Mouse (Mus musculus) small intestine, adult 2 months (tissue): Measurements from ENCODE around the gene Pfas. TPM values are rescaled to one million over a fixed set of nuclear protein-coding genes. Genes with fewer than 3 reads are reported as not detected.
"Not testable (repeated sequence)": the region's sequence is repeated elsewhere in the genome, so short reads cannot be mapped to it uniquely, and the experiment has no call there.

Experiments
- H3K27ac ChIP-seq: fragments of 200-500 bp; 2 replicates; pipeline ENCODE4 v1.5.1; 2012; ENCODE audit warnings: low read depth, low read length, control low read depth, inconsistent platforms; ENCODE audit not compliant: insufficient read depth
- H3K27me3 ChIP-seq: fragments of 200-500 bp; 2 replicates; pipeline ENCODE4 v1.6.1; 2012; ENCODE audit warnings: mild to moderate bottlenecking, moderate library complexity, low read length, inconsistent platforms; ENCODE audit not compliant: control insufficient read depth, insufficient read depth
- H3K36me3 ChIP-seq: fragments of 200-500 bp; 2 replicates; pipeline ENCODE4 v1.6.1; 2012; ENCODE audit warnings: mild to moderate bottlenecking, low read length, control low read depth, inconsistent platforms; ENCODE audit not compliant: control insufficient read depth, insufficient read depth
- H3K4me1 ChIP-seq: fragments of 200-500 bp; 2 replicates; pipeline ENCODE4 v1.6.1; 2012; ENCODE audit warnings: low read length, inconsistent platforms, mixed read lengths; ENCODE audit not compliant: control insufficient read depth, insufficient read depth, insufficient read length
- H3K4me3 ChIP-seq: fragments of 200-500 bp; 2 replicates; pipeline ENCODE4 v1.5.1; 2012; ENCODE audit warnings: low read depth, mild to moderate bottlenecking, control low read depth, inconsistent platforms, low read length, moderate library complexity
- CTCF ChIP-seq: fragments of 200-500 bp; IDR thresholded peaks from 2 replicates; pipeline ENCODE4 v1.5.1; 2012; ENCODE audit warnings: low read depth, mild to moderate bottlenecking, control low read depth, inconsistent platforms, low read length, moderate library complexity, mixed read lengths; ENCODE audit not compliant: insufficient replicate concordance, insufficient read length; ENCODE audit errors: extremely low read depth
- POLR2A ChIP-seq: fragments of 200-500 bp; IDR thresholded peaks from 2 replicates; pipeline ENCODE4 v1.6.1; 2012; ENCODE audit warnings: low read depth, mild to moderate bottlenecking, control low read depth, inconsistent platforms, low read length, moderate library complexity
- WGBS: fragments of 180-500 bp; shearing (Covaris S2); methylation state at CpG from one replicate; pipeline ENCODE4 v1.1.7; 2018; 5-methylcytosine and 5-hydroxymethylcytosine counted together
- polyA plus RNA-seq: library from polyadenylated mRNA; depleted of rRNA; stranded (reverse); fragments of >200 nt; gene quantifications from 2 replicates; pipeline ENCODE4 v1.2.3, GENCODE M21; 2012

The Pfas gene
- polyA plus RNA-seq, 1 experiment: 6.0 TPM

GRCm38 (mm10) chr11:68970232-68970631 is 38.0 kb downstream of the Pfas start:
- TF ChIP-seq POLR2A (no peak), CTCF (no peak)
- H3K27me3 ChIP-seq: no peaks in the 10 kb centered on the region
- H3K4me3 ChIP-seq: peak overlapping the region; percentile 12; the same call in 1 of the 2 replicates
- H3K36me3 ChIP-seq: no peaks in the 10 kb centered on the region
- peaks cover 19% of the 10 kb centered on the region for H3K4me1 ChIP-seq
- WGBS: 61% methylated on average over 4 of the region's 4 CpGs
- H3K27ac ChIP-seq: no peak overlapping the region

- Histone ChIP-seq H3K36me3 (no peaks in the 10 kb centered on the region), H3K27ac (no peak overlapping the region), H3K4me1 (peaks cover 13% of the 10 kb centered on the region), H3K27me3 (no peaks in the 10 kb centered on the region), H3K4me3 (peak overlapping the region; percentile 15)
- 87% methylated on average over 11 of the region's 11 CpGs for WGBS
- no peak for TF ChIP-seq CTCF
- no peak for TF ChIP-seq POLR2A
These were observed 39.5 kb downstream of the Pfas start for GRCm38 (mm10) chr11:68968752-68969151.

GRCm38 (mm10) chr11:68967337-68968282 is 40.6 kb downstream of the Pfas start, which contains the start of gene Slc25a35:
TSS of gene Slc25a35 (plus strand) at chr11:68968131.
- Histone ChIP-seq H3K4me1 (peaks cover 9% of the 10 kb centered on the region), H3K27ac (peak within 1 kb of the TSS; percentile 24), H3K36me3 (no peaks in the 10 kb centered on the region), H3K27me3 (no peaks in the 10 kb centered on the region), H3K4me3 (peak within 1 kb of the TSS; percentile 69)
- TF ChIP-seq CTCF (no peak), POLR2A (no peak; the same call in 1 of the 2 replicates)
- WGBS: under 1% methylated on average over 50 of the region's 50 CpGs

GRCm38 (mm10) chr11:68966554-68966953 is 41.7 kb downstream of the Pfas start:
- no peak for TF ChIP-seq CTCF
- no peak for TF ChIP-seq POLR2A
- WGBS: 40% methylated on average over 1 of the region's 1 CpGs

GRCm38 (mm10) chr11:68965845-68966244 is 42.4 kb downstream of the Pfas start:
- Histone ChIP-seq H3K4me3 (no peak overlapping the region), H3K36me3 (no peaks in the 10 kb centered on the region), H3K27me3 (no peaks in the 10 kb centered on the region), H3K4me1 (peaks cover 5% of the 10 kb centered on the region), H3K27ac (no peak overlapping the region)
- WGBS: 29% methylated on average over 3 of the region's 3 CpGs
- TF ChIP-seq CTCF: peak; percentile 30; the same call in 1 of the 2 replicates
- TF ChIP-seq POLR2A: no peak

More at GRCm38 (mm10) chr11:68966554-68966953, 41.7 kb downstream of the Pfas start:
- Histone ChIP-seq H3K4me1 (peaks cover 5% of the 10 kb centered on the region), H3K27me3 (no peaks in the 10 kb centered on the region), H3K36me3 (no peaks in the 10 kb centered on the region), H3K4me3 (no peak overlapping the region), H3K27ac (no peak overlapping the region)

GRCm38 (mm10) chr11:68965050-68965449 is 43.2 kb downstream of the Pfas start:
- H3K4me1 ChIP-seq: peaks cover 5% of the 10 kb centered on the region
- no peak overlapping the region for H3K27ac ChIP-seq
- no peak overlapping the region for H3K4me3 ChIP-seq
- H3K36me3 ChIP-seq: no peaks in the 10 kb centered on the region
- TF ChIP-seq POLR2A (no peak), CTCF (no peak)
- H3K27me3 ChIP-seq: no peaks in the 10 kb centered on the region

GRCm38 (mm10) chr11:68963405-68963804 is 44.9 kb downstream of the Pfas start:
- Histone ChIP-seq H3K4me3 (no peak overlapping the region), H3K36me3 (no peaks in the 10 kb centered on the region), H3K27me3 (no peaks in the 10 kb centered on the region), H3K4me1 (peaks cover under 1% of the 10 kb centered on the region; the same call in 1 of the 2 replicates), H3K27ac (no peak overlapping the region)
- 79% methylated on average over 2 of the region's 2 CpGs for WGBS
- TF ChIP-seq CTCF (no peak), POLR2A (no peak)

- 14% methylated on average over 11 of the region's 11 CpGs for WGBS
These were observed 46.1 kb downstream of the Pfas start for GRCm38 (mm10) chr11:68962159-68962558.

More at GRCm38 (mm10) chr11:68962159-68962558, 46.1 kb downstream of the Pfas start:
- not testable (repeated sequence) for H3K27me3 ChIP-seq, H3K27ac ChIP-seq, H3K4me1 ChIP-seq, H3K36me3 ChIP-seq, H3K4me3 ChIP-seq
